Mouse (Mus musculus) heart, embryonic 10.5 days (tissue): ENCODE measurements at regions not wholly inside any gene's neighbourhood (a gene's known extent, or its start where the extent isn't known, plus 50 kb on each side); places are given as distances from the start of the nearest gene placed in this dataset.

Experiments
- DNase-seq: peaks from one replicate; pipeline ENCODE4 v3.0.0-alpha.2; 2017; ENCODE audit warnings: low spot score
- H3K27ac ChIP-seq: fragments of 300-500 bp; sonication (generic); 2 replicates; pipeline ENCODE4 v1.5.1; 2016; ENCODE audit warnings: mild to moderate bottlenecking
- H3K27me3 ChIP-seq: fragments of 300-500 bp; sonication (generic); 2 replicates; pipeline ENCODE4 v1.6.1; 2016; ENCODE audit warnings: mild to moderate bottlenecking; ENCODE audit not compliant: poor library complexity, insufficient read depth, severe bottlenecking
- H3K36me3 ChIP-seq: fragments of 300-500 bp; sonication (generic); 2 replicates; pipeline ENCODE4 v1.6.1; 2016; ENCODE audit warnings: mild to moderate bottlenecking, moderate library complexity
- H3K4me1 ChIP-seq: fragments of 300-500 bp; sonication (generic); 2 replicates; pipeline ENCODE4 v1.6.1; 2016; ENCODE audit warnings: mild to moderate bottlenecking
- H3K4me3 ChIP-seq: fragments of 300-500 bp; sonication (generic); 2 replicates; pipeline ENCODE4 v1.5.1; 2016; ENCODE audit warnings: mild to moderate bottlenecking, moderate library complexity
- H3K9me3 ChIP-seq: fragments of 300-500 bp; sonication (generic); 2 replicates; pipeline ENCODE4 v1.6.1; 2016; ENCODE audit warnings: mild to moderate bottlenecking, moderate library complexity
- WGBS: fragments of 180-500 bp; shearing (Covaris S2); methylation state at CpG from one replicate; pipeline ENCODE4 v1.1.7; 2016; 5-methylcytosine and 5-hydroxymethylcytosine counted together

DNA sequence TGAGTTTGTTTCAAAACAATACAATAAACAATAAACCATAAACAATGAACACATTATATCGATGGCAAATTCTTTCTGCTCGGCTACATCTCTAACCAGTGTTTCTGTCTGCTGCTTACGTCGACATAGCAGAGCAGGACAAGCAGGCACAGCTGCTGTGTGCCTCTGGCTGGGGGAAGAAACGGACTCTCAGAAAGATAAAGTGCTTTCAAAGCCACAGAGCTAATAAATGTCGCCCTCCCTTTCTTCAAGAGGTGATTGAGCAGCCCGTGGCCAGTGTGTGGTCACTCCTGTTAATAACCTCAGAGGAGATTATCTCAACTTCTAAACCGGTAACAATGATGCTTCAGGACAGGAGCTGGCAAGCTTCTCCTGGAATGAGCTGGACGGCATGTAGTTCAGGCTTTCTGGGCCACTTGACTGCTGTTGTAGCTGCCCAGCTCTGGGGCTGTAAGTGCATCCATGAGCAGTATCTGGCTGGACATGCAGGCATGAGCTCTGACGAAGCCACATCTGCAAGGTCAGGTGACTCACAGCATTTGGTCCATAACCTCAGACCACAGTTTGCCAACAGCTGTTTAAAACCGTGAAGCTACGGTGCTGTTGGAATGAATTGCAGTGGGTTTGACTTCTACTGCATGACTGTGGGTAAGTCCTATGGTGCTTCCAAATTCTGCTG lies 55.6 kb downstream of the Evx1 start:
- DNase-seq: no peak
- Histone ChIP-seq H3K36me3 (no peaks in the 10 kb centered on the region), H3K27me3 (peaks cover 17% of the 10 kb centered on the region), H3K27ac (no peak overlapping the region), H3K4me1 (peaks cover 6% of the 10 kb centered on the region; the same call in 1 of the 2 replicates), H3K9me3 (no peaks in the 10 kb centered on the region), H3K4me3 (no peak overlapping the region)
- 37% methylated on average over 12 of the region's 12 CpGs for whole genome bisulfite sequencing

DNA sequence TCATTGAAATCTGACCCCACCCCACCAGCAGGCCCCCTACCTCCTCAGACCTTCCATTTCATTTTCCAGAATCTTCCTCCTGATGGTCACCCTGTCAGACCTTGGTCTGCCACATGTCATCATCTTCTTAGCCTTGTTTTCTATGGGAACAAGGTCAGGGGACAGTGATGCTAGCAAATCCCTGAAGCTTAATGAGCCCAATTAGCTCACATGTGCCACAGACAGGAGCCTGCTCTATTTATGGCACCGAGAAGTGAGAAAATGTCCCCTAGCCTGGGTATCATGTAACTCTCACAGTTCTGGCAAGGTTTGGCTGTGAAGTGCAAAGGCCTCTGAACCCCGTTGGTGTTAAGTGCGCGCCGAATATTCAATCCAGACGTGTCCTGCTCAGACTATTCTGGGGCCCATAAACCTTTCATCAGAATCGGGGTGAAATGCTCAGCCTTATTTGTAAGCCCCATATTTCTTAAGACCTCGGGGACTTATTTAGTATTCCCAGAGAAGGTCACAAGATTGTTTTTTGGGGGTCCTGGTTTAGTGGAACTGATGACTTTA lies 57.6 kb downstream of the Evx1 start:
- H3K4me1 ChIP-seq: peaks cover 6% of the 10 kb centered on the region; the same call in 1 of the 2 replicates
- no peaks in the 10 kb centered on the region for H3K36me3 ChIP-seq
- DNase-seq: no peak
- H3K9me3 ChIP-seq: no peaks in the 10 kb centered on the region
- H3K27ac ChIP-seq: no peak overlapping the region
- H3K4me3 ChIP-seq: no peak overlapping the region
- 80% methylated on average over 8 of the region's 8 CpGs for WGBS
- H3K27me3 ChIP-seq: peaks cover 12% of the 10 kb centered on the region

DNA sequence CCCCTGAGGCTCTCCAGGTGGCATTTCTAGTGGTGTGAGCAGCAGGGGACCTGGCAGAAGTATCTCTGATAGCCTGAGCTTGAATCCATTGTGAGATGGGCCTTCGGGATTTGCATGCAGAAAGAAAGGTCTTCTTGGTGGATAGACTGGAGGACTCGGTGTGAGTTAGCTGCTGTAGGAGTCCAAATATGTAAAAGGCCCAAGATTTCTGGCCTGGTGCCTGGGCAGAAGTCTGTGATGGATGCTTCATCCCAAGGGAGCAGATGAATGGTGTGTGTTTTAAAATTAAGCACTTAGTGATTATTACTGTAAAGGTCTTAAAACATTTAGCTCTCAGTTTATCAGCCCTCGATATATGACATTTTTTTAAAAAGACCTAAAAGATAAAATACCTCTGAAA lies 65.8 kb downstream of the Evx1 start:
- no peak overlapping the region for H3K4me3 ChIP-seq
- no peaks in the 10 kb centered on the region; the same call in 1 of the 2 replicates for H3K27me3 ChIP-seq
- no peak for DNase-seq
- WGBS: 79% methylated on average over 3 of the region's 3 CpGs
- H3K4me1 ChIP-seq: no peaks in the 10 kb centered on the region
- H3K36me3 ChIP-seq: no peaks in the 10 kb centered on the region
- H3K9me3 ChIP-seq: no peaks in the 10 kb centered on the region
- no peak overlapping the region for H3K27ac ChIP-seq

DNA sequence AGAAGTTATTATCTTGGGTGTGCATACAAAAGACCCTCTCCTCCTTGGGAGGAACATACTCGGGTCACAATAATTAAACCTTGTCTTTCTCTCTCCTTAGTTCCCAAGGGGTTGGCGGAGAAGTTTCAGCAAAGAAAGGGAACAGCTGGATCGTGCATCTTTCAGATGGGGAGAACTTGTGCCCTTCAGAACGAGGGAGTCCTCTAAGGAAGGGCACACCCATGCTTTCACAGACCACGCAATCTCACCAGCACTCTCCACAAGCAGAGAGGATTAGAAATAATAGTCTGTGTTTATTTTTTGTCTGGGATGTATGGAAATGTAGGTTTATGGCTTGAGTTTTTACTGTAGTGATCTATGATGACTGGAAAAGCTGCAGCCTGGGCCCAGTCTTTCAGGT lies 66.3 kb downstream of the Evx1 start:
- no peaks in the 10 kb centered on the region; the same call in 1 of the 2 replicates for H3K27me3 ChIP-seq
- no peaks in the 10 kb centered on the region for H3K4me1 ChIP-seq
- H3K4me3 ChIP-seq: no peak overlapping the region
- DNase-seq: no peak
- no peak overlapping the region for H3K27ac ChIP-seq
- no peaks in the 10 kb centered on the region for H3K9me3 ChIP-seq
- 66% methylated on average over 5 of the region's 5 CpGs for WGBS
- no peaks in the 10 kb centered on the region for H3K36me3 ChIP-seq

DNA sequence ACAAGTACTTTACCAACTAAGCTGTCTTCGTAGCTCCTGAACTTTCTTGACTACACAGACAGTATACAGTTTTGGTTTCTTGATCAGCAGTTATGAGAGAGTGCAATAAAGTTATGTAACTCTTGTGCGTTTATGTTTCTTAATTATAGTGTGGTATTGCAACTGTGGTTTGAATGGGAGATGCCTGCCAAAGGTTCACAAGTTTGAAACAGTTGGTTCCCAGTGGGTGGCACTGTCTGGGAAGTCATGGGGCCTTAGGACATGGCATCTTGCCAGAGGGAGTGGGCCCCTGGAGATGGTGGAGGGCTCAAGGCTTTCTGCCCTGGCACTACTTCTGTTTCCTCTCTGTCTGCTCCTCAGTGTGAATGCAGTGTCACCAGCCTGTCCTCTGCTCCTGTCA lies 71.7 kb downstream of the Evx1 start:
- WGBS: 92% methylated on average over 2 of the region's 2 CpGs
- no peaks in the 10 kb centered on the region for H3K4me1 ChIP-seq
- DNase-seq: no peak
- H3K27me3 ChIP-seq: no peaks in the 10 kb centered on the region
- no peaks in the 10 kb centered on the region for H3K36me3 ChIP-seq
- H3K4me3 ChIP-seq: no peak overlapping the region
- H3K9me3 ChIP-seq: no peaks in the 10 kb centered on the region
- H3K27ac ChIP-seq: no peak overlapping the region

DNA sequence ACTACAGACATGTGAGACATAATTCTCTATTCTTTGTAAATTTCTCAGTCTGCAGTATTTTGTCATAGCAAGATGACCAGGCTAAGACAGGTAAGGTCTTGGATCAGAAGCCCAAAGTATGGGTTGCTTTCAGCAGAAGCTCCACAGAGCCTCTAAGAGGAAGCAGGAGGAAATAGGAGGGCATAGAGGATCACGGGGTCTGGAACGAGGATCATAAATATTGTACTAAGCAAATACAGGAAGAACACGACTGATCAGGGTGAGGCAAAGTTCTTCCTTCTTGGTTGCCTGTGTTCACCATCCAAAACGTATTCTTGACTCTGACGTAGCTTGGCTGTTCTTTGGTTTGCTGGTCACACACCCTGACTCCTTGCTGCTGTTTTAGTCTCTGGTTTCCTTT lies 88.1 kb downstream of the Evx1 start:
- DNase-seq: no peak
- H3K36me3 ChIP-seq: no peaks in the 10 kb centered on the region
- H3K27me3 ChIP-seq: no peaks in the 10 kb centered on the region
- no peak overlapping the region for H3K4me3 ChIP-seq
- no peak overlapping the region for H3K27ac ChIP-seq
- H3K4me1 ChIP-seq: no peaks in the 10 kb centered on the region
- no peaks in the 10 kb centered on the region for H3K9me3 ChIP-seq
- 81% methylated on average over 5 of the region's 5 CpGs for WGBS

GRCm38 (mm10) chr6:52409991-52410390 lies 96.7 kb downstream of the Evx1 start:
- WGBS: 82% methylated on average over 4 of the region's 4 CpGs
- Histone ChIP-seq H3K27me3 (no peaks in the 10 kb centered on the region), H3K4me3 (no peak overlapping the region), H3K9me3 (no peaks in the 10 kb centered on the region), H3K4me1 (no peaks in the 10 kb centered on the region), H3K36me3 (no peaks in the 10 kb centered on the region), H3K27ac (no peak overlapping the region)
- peak; percentile 11 for DNase-seq

DNA sequence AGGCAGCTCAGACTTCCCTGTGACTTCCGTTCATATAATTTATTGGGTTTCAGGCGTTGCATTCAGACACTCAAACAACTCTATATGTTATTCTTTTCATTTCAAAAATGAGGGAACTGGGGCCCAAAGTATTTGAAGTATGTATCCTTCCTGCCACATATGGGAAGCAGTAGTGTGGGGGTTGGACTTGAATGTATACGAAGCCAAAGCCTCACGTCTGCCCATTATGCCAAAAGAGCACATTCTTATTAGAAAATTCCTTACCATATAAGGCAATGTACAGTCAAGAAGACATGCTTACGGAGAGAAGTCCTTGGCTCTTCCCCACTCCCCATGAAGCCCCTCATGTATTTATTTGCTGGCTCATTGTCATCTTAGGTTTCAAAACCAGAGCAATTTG lies 97.4 kb downstream of the Evx1 start:
- H3K36me3 ChIP-seq: no peaks in the 10 kb centered on the region
- no peaks in the 10 kb centered on the region for H3K9me3 ChIP-seq
- H3K4me3 ChIP-seq: no peak overlapping the region
- no peaks in the 10 kb centered on the region for H3K4me1 ChIP-seq
- H3K27ac ChIP-seq: no peak overlapping the region
- WGBS: 70% methylated on average over 5 of the region's 5 CpGs
- H3K27me3 ChIP-seq: no peaks in the 10 kb centered on the region
- DNase-seq: no peak

DNA sequence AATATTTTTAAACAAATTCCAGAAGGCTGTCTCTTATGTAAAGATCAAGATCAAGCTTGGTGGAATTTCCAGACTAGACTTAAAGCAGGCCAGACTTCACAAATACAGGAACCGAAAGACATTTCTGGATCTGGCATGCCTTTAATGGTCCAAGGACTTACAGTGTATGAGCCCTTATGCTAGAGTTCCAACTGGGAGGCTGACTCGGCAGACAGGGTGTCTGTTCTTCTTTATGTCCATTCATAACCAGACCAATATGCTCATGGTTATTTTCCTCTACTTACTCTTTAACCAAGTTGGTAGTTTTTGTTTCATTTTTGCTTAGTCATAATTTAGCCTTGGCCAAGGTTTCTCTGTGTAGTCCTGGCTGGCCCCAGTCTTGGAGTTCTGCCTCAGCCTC lies 98.0 kb downstream of the Evx1 start:
- no peak overlapping the region for H3K4me3 ChIP-seq
- H3K4me1 ChIP-seq: no peaks in the 10 kb centered on the region
- no peaks in the 10 kb centered on the region for H3K9me3 ChIP-seq
- H3K36me3 ChIP-seq: no peaks in the 10 kb centered on the region
- no peaks in the 10 kb centered on the region for H3K27me3 ChIP-seq
- peak; percentile 19 for DNase-seq
- 92% methylated on average over 2 of the region's 2 CpGs for WGBS
- no peak overlapping the region for H3K27ac ChIP-seq

DNA sequence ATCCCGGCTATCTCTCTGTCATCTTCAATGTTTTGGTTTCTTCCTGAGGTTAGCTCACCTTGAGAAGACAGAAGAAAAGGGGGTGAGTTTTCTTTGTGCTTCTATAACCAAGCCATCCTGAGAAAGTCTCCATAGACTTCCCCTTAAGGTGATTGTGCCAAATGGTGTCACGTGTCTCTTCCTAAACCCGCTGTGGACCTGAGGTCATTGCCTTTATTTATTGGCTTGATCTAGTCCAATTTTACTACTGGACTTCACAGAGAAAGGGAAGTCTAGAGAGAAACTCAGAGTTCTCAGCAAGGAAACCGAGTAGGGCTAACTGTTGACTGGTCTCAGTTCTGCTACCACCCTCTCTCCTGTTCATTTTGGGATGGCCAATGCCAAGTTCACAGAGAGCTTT lies 100.3 kb downstream of the Evx1 start:
- H3K27ac ChIP-seq: no peak overlapping the region
- no peaks in the 10 kb centered on the region for H3K9me3 ChIP-seq
- peaks cover 3% of the 10 kb centered on the region; the same call in 1 of the 2 replicates for H3K4me1 ChIP-seq
- H3K4me3 ChIP-seq: no peak overlapping the region
- 85% methylated on average over 4 of the region's 4 CpGs for WGBS
- no peaks in the 10 kb centered on the region for H3K36me3 ChIP-seq
- no peak for DNase-seq
- H3K27me3 ChIP-seq: no peaks in the 10 kb centered on the region

DNA sequence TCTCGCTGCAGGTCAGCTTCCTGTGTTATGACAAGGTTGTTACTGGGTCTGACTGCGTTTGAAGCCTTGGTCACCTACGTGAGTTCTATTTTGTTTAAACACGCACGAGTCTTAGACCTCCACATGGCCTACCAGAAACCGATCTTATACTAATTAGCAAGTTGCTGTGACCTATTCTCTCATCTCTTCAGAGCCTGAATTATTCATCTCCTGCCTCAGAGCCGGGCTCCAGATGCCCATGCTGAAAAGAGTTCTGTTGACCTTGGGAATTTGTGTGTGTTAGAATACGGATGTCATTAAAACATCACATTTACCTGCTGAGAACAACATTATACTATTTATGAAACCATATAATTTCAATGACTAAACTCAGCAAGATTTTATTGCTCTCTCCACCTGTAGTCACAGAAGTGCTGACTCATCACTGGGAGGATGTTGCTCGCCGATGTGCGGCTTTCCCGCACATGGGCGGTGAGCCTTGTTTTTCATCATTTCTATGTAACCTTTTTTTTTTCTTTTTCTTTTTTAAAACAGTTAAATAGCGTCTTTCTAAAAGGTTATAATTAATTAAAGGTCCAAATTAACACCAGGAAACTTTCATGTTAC lies 102.1 kb downstream of the Evx1 start:
- Histone ChIP-seq H3K36me3 (no peaks in the 10 kb centered on the region), H3K27ac (no peak overlapping the region), H3K4me3 (no peak overlapping the region), H3K9me3 (no peaks in the 10 kb centered on the region), H3K4me1 (peaks cover 3% of the 10 kb centered on the region; the same call in 1 of the 2 replicates), H3K27me3 (no peaks in the 10 kb centered on the region)
- DNase-seq: no peak
- WGBS: 92% methylated on average over 14 of the region's 14 CpGs

DNA sequence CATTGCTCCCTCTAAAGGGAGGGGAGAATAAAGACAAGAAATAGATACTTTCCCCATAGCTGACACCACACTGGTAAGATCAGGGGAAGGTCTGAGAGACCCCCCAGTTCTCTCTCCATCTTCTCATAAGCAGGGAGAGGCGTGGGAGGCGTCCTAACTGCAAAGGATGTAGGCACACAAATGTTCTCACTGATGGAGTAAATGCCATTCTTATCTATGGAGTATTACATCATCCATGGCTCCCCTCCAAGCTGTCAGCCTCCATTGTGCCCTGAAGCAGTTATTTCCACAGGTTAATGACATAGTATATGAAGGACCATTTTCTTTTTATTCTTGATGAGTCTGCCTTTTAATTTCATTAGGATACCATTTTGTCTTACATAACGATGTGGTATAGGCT lies 103.2 kb downstream of the Evx1 start:
- Histone ChIP-seq H3K27ac (no peak overlapping the region), H3K4me3 (no peak overlapping the region), H3K27me3 (no peaks in the 10 kb centered on the region), H3K4me1 (peaks cover 3% of the 10 kb centered on the region; the same call in 1 of the 2 replicates), H3K9me3 (no peaks in the 10 kb centered on the region), H3K36me3 (no peaks in the 10 kb centered on the region)
- WGBS: 59% methylated on average over 3 of the region's 3 CpGs
- DNase-seq: peak; percentile 75

DNA sequence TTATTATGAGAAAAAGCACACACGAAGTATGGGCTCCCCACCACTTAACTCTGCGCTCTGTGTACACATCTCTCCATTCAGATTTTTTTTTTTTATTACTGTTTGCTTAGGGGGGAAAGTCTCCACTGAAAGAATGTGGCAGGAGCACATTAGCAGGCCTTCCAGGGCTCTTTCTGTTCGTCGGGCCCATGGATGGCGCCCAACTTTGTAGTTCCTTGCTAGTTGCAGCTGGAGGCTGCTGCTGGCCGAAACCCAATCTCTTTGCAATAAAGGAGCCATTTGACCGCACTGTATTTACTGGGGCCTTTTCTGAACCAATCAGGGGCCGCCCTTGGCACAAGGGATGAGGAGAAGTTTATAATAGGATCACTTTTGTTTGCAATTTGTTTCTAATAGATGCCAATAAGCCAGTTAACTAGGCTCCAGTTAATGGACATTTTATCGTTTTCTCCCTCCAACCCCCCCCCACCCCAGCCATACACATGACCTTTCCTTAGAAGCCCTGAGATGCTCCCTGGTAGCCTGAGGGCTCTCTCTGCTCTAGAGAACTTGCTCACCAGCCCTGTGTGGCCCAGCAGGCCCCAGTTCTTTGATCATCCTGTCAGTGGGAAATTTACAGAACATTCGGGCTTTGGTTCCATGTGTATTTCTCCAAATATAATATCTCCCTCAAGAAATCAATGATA lies 104.3 kb downstream of the Evx1 start:
- Histone ChIP-seq H3K4me3 (no peak overlapping the region), H3K9me3 (no peaks in the 10 kb centered on the region), H3K4me1 (peaks cover 3% of the 10 kb centered on the region; the same call in 1 of the 2 replicates), H3K27ac (no peak overlapping the region), H3K27me3 (no peaks in the 10 kb centered on the region), H3K36me3 (no peaks in the 10 kb centered on the region)
- 74% methylated on average over 10 of the region's 10 CpGs for WGBS
- peak; percentile 39 for DNase-seq
